Mouse (Mus musculus) left cerebral cortex, adult 9 months (tissue): ENCODE measurements at regions not wholly inside any gene's neighbourhood (a gene's known extent, or its start where the extent isn't known, plus 50 kb on each side); places are given as distances from the start of the nearest gene placed in this dataset.
A peak's percentile ranks its signal among the peaks of the same experiment; 100 is the strongest.

Experiments used
- DNase-seq, 2 experiments: peaks; one replicate each; pipeline ENCODE4 v3.0.0; 2022; ENCODE audit warnings: low spot score in 2 of 2

- no peak for DNase-seq
Observed at GRCm38 (mm10) chr1:29595003-29595402, 815.0 kb upstream of the Gm597 start.

DNA sequence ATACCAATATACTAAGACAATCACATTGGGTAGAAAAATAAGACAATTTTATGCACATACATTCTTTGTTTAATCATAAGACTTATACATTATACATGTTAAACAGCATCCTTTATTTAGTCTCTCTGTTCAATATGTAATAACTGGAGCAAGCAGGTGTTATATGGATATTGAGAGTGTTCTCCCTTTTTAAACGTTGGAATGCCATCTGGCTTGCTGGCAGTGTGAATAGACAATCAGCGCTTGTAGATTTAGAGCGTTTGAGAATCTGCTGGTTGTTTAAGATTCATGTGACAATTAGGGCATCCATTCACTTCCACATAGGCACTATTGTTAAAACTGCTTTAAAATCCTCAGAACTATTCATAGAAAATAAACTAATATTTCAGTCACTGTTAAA is 807.8 kb upstream of the Gm597 start:
- peak in 1 of 2 experiments; percentile 8 for DNase-seq
